Mouse (Mus musculus) testis, adult 2 months (tissue): ENCODE measurements around the gene Cryz.

Source experiments
- CTCF ChIP-seq: fragments of 200-500 bp; IDR thresholded peaks from 2 replicates; pipeline ENCODE4 v1.5.1; 2012; ENCODE audit warnings: low read depth, mild to moderate bottlenecking, inconsistent platforms, low read length, moderate library complexity; ENCODE audit not compliant: control insufficient read depth, insufficient read depth, insufficient replicate concordance
- POLR2A ChIP-seq: fragments of 200-500 bp; IDR thresholded peaks from 2 replicates; pipeline ENCODE4 v1.6.1; 2012; ENCODE audit warnings: low read depth, mild to moderate bottlenecking, inconsistent platforms, low read length, moderate library complexity; ENCODE audit not compliant: control insufficient read depth

- no peak for TF ChIP-seq CTCF
- TF ChIP-seq POLR2A = no peak
These were observed 57.8 kb downstream of the Cryz start for GRCm38 (mm10) chr3:154654284-154654683.
